Mouse (Mus musculus) stomach, embryonic 14.5 days (tissue): ENCODE results near the gene Alg13. TPM values are rescaled to one million over a fixed set of nuclear protein-coding genes. Genes with fewer than 3 reads are reported as not detected.
A peak's percentile ranks its signal among the peaks of the same experiment; 100 is the strongest.

Experiments
- ATAC-seq: fragments of 200-750 bp; cut with Nextera tagmentation; 2 replicates; pipeline ENCODE4 v1.8.0; 2017; ENCODE audit warnings: low read depth, moderate TSS enrichment; ENCODE audit not compliant: insufficient number of reproducible peaks, insufficient read depth, low FRiP score
- H3K27ac ChIP-seq: fragments of 300-500 bp; sonication (generic); 2 replicates; pipeline ENCODE4 v1.5.1; 2014; ENCODE audit warnings: mild to moderate bottlenecking, low read length, moderate library complexity, mixed read lengths
- H3K27me3 ChIP-seq: fragments of 300-500 bp; sonication (generic); 2 replicates; pipeline ENCODE4 v1.6.1; 2014; ENCODE audit warnings: low read length, control low read depth, mixed read lengths; ENCODE audit not compliant: control insufficient read depth, insufficient read depth
- H3K36me3 ChIP-seq: fragments of 300-500 bp; sonication (generic); 2 replicates; pipeline ENCODE4 v1.6.1; 2014; ENCODE audit warnings: mild to moderate bottlenecking, control low read depth, low read length, moderate library complexity, mixed read lengths; ENCODE audit not compliant: control insufficient read depth, insufficient read depth
- H3K4me1 ChIP-seq: fragments of 300-500 bp; sonication (generic); 2 replicates; pipeline ENCODE4 v1.6.1; 2014; ENCODE audit warnings: low read length, control low read depth, mixed read lengths; ENCODE audit not compliant: control insufficient read depth, insufficient read depth
- H3K4me2 ChIP-seq: fragments of 300-500 bp; sonication (generic); replicated peaks from 2 replicates; pipeline ENCODE4 v1.6.1; 2014; ENCODE audit warnings: low read depth, low read length, control low read depth
- H3K4me3 ChIP-seq: fragments of 300-500 bp; sonication (generic); 2 replicates; pipeline ENCODE4 v1.5.1; 2014; ENCODE audit warnings: low read depth, low read length, control low read depth
- H3K9ac ChIP-seq: fragments of 300-500 bp; sonication (generic); replicated peaks from 2 replicates; pipeline ENCODE4 v1.6.1; 2014; ENCODE audit warnings: low read depth, mild to moderate bottlenecking, control low read depth, low read length, moderate library complexity, mixed read lengths
- H3K9me3 ChIP-seq: fragments of 300-500 bp; sonication (generic); 2 replicates; pipeline ENCODE4 v1.6.1; 2016; ENCODE audit warnings: low read depth, low read length, control low read depth; ENCODE audit not compliant: control insufficient read depth
- WGBS: fragments of 180-500 bp; shearing (Covaris S2); extraction: QIAGEN DNeasy Blood & Tissue Kit; methylation state at CpG from one replicate; pipeline ENCODE4 v1.1.7; 2014; 5-methylcytosine and 5-hydroxymethylcytosine counted together
- polyA plus RNA-seq: library from polyadenylated mRNA; unstranded; fragments of >200 nt; fragmentation: Nextera tagmentation; extraction: Ambion mirVana; gene quantifications from 2 replicates; pipeline ENCODE4 v1.2.1, GENCODE M21; 2014

Alg13 gene
- polyA plus RNA-seq = 23.8 and 24.2 TPM in 2 replicates

- Histone ChIP-seq H3K4me3 (peak within 1 kb of the TSS; percentile 54), H3K4me2 (peak within 1 kb of the TSS; percentile 65), H3K27me3 (no peaks in the 10 kb centered on the region), H3K9me3 (no peaks in the 10 kb centered on the region), H3K27ac (peak within 1 kb of the TSS; percentile 39), H3K9ac (peak within 1 kb of the TSS; percentile 45; the same call in 1 of the 2 replicates), H3K36me3 (no peaks in the 10 kb centered on the region; the same call in 1 of the 2 replicates), H3K4me1 (no peaks in the 10 kb centered on the region)
- ATAC-seq = peak; percentile 87
- WGBS = 15% methylated on average over 29 of the region's 47 CpGs
These were observed at the start of gene Alg13 for GRCm38 (mm10) chrX:144317548-144318163. TSS of gene Alg13 (plus strand) at chrX:144317804.

GRCm38 (mm10) chrX:144268606-144269005, 49.0 kb upstream of the Alg13 start:
- H3K9ac ChIP-seq = no peak overlapping the region
- no peaks in the 10 kb centered on the region for H3K36me3 ChIP-seq
- H3K4me1 ChIP-seq = no peaks in the 10 kb centered on the region
- no peak overlapping the region for H3K4me3 ChIP-seq
- 92% methylated on average over 1 of the region's 1 CpGs for WGBS
- ATAC-seq = no peak
- no peaks in the 10 kb centered on the region for H3K27me3 ChIP-seq
- no peak overlapping the region for H3K27ac ChIP-seq
- H3K9me3 ChIP-seq = no peaks in the 10 kb centered on the region
- H3K4me2 ChIP-seq = no peak overlapping the region

GRCm38 (mm10) chrX:144301476-144301875, 16.1 kb upstream of the Alg13 start:
- Histone ChIP-seq H3K4me2 (no peak overlapping the region), H3K36me3 (no peaks in the 10 kb centered on the region), H3K4me3 (no peak overlapping the region), H3K4me1 (no peaks in the 10 kb centered on the region), H3K9ac (no peak overlapping the region), H3K9me3 (no peaks in the 10 kb centered on the region), H3K27me3 (no peaks in the 10 kb centered on the region), H3K27ac (no peak overlapping the region)
- no peak for ATAC-seq
- WGBS = 81% methylated on average over 2 of the region's 2 CpGs

GRCm38 (mm10) chrX:144305659-144306058, 11.9 kb upstream of the Alg13 start:
- Histone ChIP-seq H3K9ac (no peak overlapping the region), H3K4me2 (no peak overlapping the region), H3K9me3 (no peaks in the 10 kb centered on the region), H3K4me1 (no peaks in the 10 kb centered on the region), H3K36me3 (no peaks in the 10 kb centered on the region), H3K27ac (no peak overlapping the region), H3K27me3 (no peaks in the 10 kb centered on the region), H3K4me3 (no peak overlapping the region)
- no peak for ATAC-seq
- WGBS = 92% methylated on average over 2 of the region's 2 CpGs

GRCm38 (mm10) chrX:144314041-144314440, 3.6 kb upstream of the Alg13 start:
- 48% methylated on average over 2 of the region's 2 CpGs for WGBS
- H3K4me1 ChIP-seq = no peaks in the 10 kb centered on the region
- H3K27ac ChIP-seq = no peak overlapping the region
- no peaks in the 10 kb centered on the region for H3K27me3 ChIP-seq
- ATAC-seq = no peak
- H3K9ac ChIP-seq = no peak overlapping the region
- H3K36me3 ChIP-seq = no peaks in the 10 kb centered on the region
- no peaks in the 10 kb centered on the region for H3K9me3 ChIP-seq
- no peak overlapping the region for H3K4me2 ChIP-seq
- no peak overlapping the region for H3K4me3 ChIP-seq

- H3K4me1 ChIP-seq = no peaks in the 10 kb centered on the region
- H3K9me3 ChIP-seq = no peaks in the 10 kb centered on the region
- H3K4me3 ChIP-seq = no peak overlapping the region
- 27% methylated on average over 5 of the region's 5 CpGs for WGBS
- H3K9ac ChIP-seq = no peak overlapping the region
- H3K4me2 ChIP-seq = no peak overlapping the region
- H3K27ac ChIP-seq = no peak overlapping the region
- ATAC-seq = no peak
- H3K27me3 ChIP-seq = no peaks in the 10 kb centered on the region
- H3K36me3 ChIP-seq = no peaks in the 10 kb centered on the region
These were observed 2.6 kb upstream of the Alg13 start for GRCm38 (mm10) chrX:144315028-144315427.

GRCm38 (mm10) chrX:144316004-144316403, 1.6 kb upstream of the Alg13 start:
- Histone ChIP-seq H3K4me3 (no peak overlapping the region), H3K27ac (no peak overlapping the region), H3K4me2 (no peak overlapping the region), H3K9ac (no peak overlapping the region), H3K4me1 (no peaks in the 10 kb centered on the region), H3K36me3 (no peaks in the 10 kb centered on the region), H3K27me3 (no peaks in the 10 kb centered on the region), H3K9me3 (no peaks in the 10 kb centered on the region)
- no peak for ATAC-seq
- WGBS = 65% methylated on average over 5 of the region's 5 CpGs

- peak; percentile 76 for ATAC-seq
- Histone ChIP-seq H3K36me3 (no peaks in the 10 kb centered on the region; the same call in 1 of the 2 replicates), H3K27ac (peak overlapping the region; percentile 39), H3K9ac (peak overlapping the region; percentile 45; the same call in 1 of the 2 replicates), H3K4me3 (peak overlapping the region; percentile 54), H3K4me1 (no peaks in the 10 kb centered on the region), H3K4me2 (peak overlapping the region; percentile 65), H3K9me3 (no peaks in the 10 kb centered on the region), H3K27me3 (no peaks in the 10 kb centered on the region)
- 30% methylated on average over 42 of the region's 53 CpGs for WGBS
These were observed 768 bp downstream of the Alg13 start for GRCm38 (mm10) chrX:144318164-144318979.
